Mouse (Mus musculus) forebrain, postnatal 0 days (tissue): ENCODE data around the gene Ctsw. TPM values are rescaled to one million over a fixed set of nuclear protein-coding genes. Genes with fewer than 3 reads are reported as not detected.

Experiments
- ATAC-seq: fragments of 200-750 bp; cut with Nextera tagmentation; 2 replicates; pipeline ENCODE4 v1.8.0; 2017; ENCODE audit warnings: mild to moderate bottlenecking, moderate library complexity
- DNase-seq: peaks from one replicate; pipeline ENCODE4 v3.0.0-alpha.2; 2015
- H3K27ac ChIP-seq: fragments of 300-500 bp; sonication (generic); 2 replicates; pipeline ENCODE4 v1.5.1; 2014; ENCODE audit warnings: low read depth, mild to moderate bottlenecking, antibody characterized with exemption, low read length, moderate library complexity, mixed read lengths
- H3K27me3 ChIP-seq: fragments of 300-500 bp; sonication (generic); 2 replicates; pipeline ENCODE4 v1.6.1; 2014; ENCODE audit warnings: mild to moderate bottlenecking, low read length, mixed read lengths; ENCODE audit not compliant: insufficient read depth
- H3K36me3 ChIP-seq: fragments of 300-500 bp; sonication (generic); 2 replicates; pipeline ENCODE4 v1.6.1; 2014; ENCODE audit warnings: mild to moderate bottlenecking, moderate library complexity; ENCODE audit not compliant: insufficient read depth
- H3K4me1 ChIP-seq: fragments of 300-500 bp; sonication (generic); 2 replicates; pipeline ENCODE4 v1.6.1; 2014; ENCODE audit warnings: antibody characterized with exemption; ENCODE audit not compliant: insufficient read depth
- H3K4me2 ChIP-seq: fragments of 300-500 bp; sonication (generic); 2 replicates; pipeline ENCODE4 v1.6.1; 2014; ENCODE audit warnings: low read depth, mild to moderate bottlenecking, moderate library complexity
- H3K4me3 ChIP-seq: fragments of 300-500 bp; sonication (generic); 2 replicates; pipeline ENCODE4 v1.5.1; 2014; ENCODE audit warnings: low read depth, low read length, mixed read lengths
- H3K9ac ChIP-seq: fragments of 300-500 bp; sonication (generic); 2 replicates; pipeline ENCODE4 v1.6.1; 2014; ENCODE audit warnings: mild to moderate bottlenecking
- H3K9me3 ChIP-seq: fragments of 300-500 bp; sonication (generic); 2 replicates; pipeline ENCODE4 v1.6.1; 2016; ENCODE audit warnings: low read length
- CTCF ChIP-seq: sonication (generic); IDR thresholded peaks from 2 replicates; pipeline ENCODE4 v1.5.1; 2016; ENCODE audit warnings: antibody characterized with exemption, control low read depth, low read depth
- WGBS: fragments of 180-500 bp; shearing (Covaris S2); extraction: QIAGEN DNeasy Blood & Tissue Kit; methylation state at CpG from one replicate; pipeline ENCODE4 v1.1.7; 2014; 5-methylcytosine and 5-hydroxymethylcytosine counted together
- polyA plus RNA-seq: library from polyadenylated mRNA; unstranded; fragments of >200 nt; fragmentation: Nextera tagmentation; extraction: Ambion mirVana; gene quantifications from 2 replicates; pipeline ENCODE4 v1.2.1, GENCODE M21; 2015
- total RNA-seq: library from RNA; depleted of rRNA; stranded (reverse); fragments of >200 nt; gene quantifications from 2 replicates; pipeline ENCODE4 v1.2.3, GENCODE M21; 2014; rRNA removed

Ctsw gene
- total and polyA plus RNA-seq, 2 experiments from 2014 or later, result 1.7 to 2.3 TPM

DNA sequence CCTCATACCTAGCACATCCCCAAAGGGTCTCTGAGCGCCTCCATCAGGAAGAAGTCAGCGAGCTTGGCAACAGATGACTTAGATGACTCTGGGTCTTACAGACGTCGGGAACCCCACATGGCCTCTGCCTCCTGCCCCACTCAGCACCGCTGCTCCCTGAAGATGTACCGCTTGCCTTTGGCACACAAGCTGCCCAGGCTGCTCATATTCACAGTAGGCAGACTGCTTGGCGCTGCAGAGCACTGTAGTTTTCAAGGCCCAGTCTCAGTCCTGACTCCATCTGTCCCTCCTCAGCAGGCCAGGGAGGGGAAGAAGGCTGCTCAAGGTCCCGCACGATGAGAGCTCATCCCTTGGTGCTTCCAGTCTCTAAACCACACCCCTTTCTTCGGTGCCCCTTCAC is 46.0 kb downstream of the Ctsw start:
- Histone ChIP-seq H3K36me3 (peaks cover 45% of the 10 kb centered on the region), H3K4me3 (no peak overlapping the region), H3K9ac (no peak overlapping the region), H3K27ac (no peak overlapping the region), H3K4me1 (peaks cover 8% of the 10 kb centered on the region; the same call in 1 of the 2 replicates), H3K4me2 (no peak overlapping the region), H3K27me3 (no peaks in the 10 kb centered on the region), H3K9me3 (no peaks in the 10 kb centered on the region)
- no peak for DNase-seq
- TF ChIP-seq CTCF, result no peak
- ATAC-seq, result no peak
- whole genome bisulfite sequencing, result 80% methylated on average over 10 of the region's 10 CpGs

DNA sequence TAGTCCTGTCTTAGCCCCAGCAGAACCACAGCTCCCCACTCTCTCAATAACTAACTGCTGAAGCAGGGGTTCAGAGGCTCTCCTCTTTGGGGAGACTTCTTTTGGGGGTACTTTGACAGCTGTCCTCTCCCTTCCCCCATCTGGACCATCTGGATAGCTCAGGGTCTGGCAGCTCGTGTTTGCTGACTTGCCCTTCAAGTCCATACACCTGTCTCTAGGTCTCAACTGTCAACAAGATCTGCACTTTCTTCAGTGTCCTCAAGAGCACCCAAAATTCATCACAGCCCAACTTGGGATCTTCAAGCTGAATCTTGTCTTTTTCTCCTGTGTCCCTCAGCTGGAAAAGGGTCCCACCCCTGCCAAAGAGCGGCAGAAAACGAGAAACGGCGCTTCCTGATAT is 46.5 kb downstream of the Ctsw start:
- H3K27ac ChIP-seq, result no peak overlapping the region
- H3K36me3 ChIP-seq, result peaks cover 40% of the 10 kb centered on the region
- no peak overlapping the region for H3K9ac ChIP-seq
- no peak for TF ChIP-seq CTCF
- DNase-seq, result no peak
- no peak overlapping the region for H3K4me2 ChIP-seq
- no peak for ATAC-seq
- no peak overlapping the region for H3K4me3 ChIP-seq
- WGBS, result 81% methylated on average over 5 of the region's 5 CpGs
- H3K27me3 ChIP-seq, result no peaks in the 10 kb centered on the region
- H3K9me3 ChIP-seq, result no peaks in the 10 kb centered on the region
- peaks cover 8% of the 10 kb centered on the region; the same call in 1 of the 2 replicates for H3K4me1 ChIP-seq

DNA sequence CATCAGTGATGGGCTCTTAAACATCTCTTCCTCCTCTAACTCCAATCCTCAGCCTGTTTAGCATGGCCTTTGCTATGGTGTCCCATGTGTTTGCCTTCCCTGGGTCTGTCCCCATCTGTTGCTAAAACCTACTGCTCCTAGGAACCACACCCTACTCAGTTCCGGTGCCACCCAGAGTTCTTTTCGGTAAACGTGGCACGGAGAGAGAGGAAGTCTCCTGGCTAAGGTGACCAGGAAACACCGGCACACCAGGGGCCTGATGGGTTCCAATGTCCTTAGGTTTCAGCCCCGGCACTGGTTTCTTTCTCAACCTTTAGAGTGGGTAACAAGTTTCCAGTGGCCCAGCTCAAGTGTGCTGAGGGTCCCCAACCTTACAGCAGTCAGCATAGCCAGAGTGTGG is 47.7 kb downstream of the Ctsw start:
- no peak for TF ChIP-seq CTCF

DNA sequence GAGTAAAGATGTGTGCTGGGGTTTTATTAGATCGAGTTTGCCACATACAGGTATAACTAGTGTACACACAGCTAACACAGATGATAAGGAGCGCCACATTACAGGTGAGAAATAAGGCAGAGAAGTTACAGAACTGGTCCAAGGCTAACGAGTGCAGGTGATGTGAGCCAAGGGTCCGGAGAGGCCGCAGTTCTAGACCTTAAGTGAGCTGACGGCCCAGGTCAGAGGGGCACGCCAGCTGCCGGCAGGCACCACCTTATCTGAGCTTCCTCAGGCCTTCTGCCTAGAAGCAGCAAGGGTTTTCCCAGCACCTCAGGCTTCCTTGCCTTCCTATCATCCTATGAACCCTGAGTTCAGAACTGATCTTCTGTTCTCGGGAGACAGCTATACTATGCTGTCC is 48.7 kb downstream of the Ctsw start:
- 94% methylated on average over 9 of the region's 9 CpGs for WGBS
- no peak overlapping the region for H3K4me2 ChIP-seq
- no peaks in the 10 kb centered on the region for H3K27me3 ChIP-seq
- H3K4me1 ChIP-seq, result peaks cover 8% of the 10 kb centered on the region; the same call in 1 of the 2 replicates
- TF ChIP-seq CTCF, result no peak
- H3K9ac ChIP-seq, result no peak overlapping the region
- H3K4me3 ChIP-seq, result no peak overlapping the region
- H3K27ac ChIP-seq, result no peak overlapping the region
- peaks cover 33% of the 10 kb centered on the region for H3K36me3 ChIP-seq
- H3K9me3 ChIP-seq, result no peaks in the 10 kb centered on the region
- DNase-seq (no peak), ATAC-seq (no peak)

More for the DNA sequence above, 47.7 kb downstream of the Ctsw start:
- DNase-seq (no peak), ATAC-seq (no peak)
- H3K36me3 ChIP-seq, result peaks cover 33% of the 10 kb centered on the region
- no peaks in the 10 kb centered on the region for H3K27me3 ChIP-seq
- no peak overlapping the region for H3K9ac ChIP-seq
- no peaks in the 10 kb centered on the region for H3K9me3 ChIP-seq
- WGBS, result 97% methylated on average over 6 of the region's 6 CpGs
- peaks cover 8% of the 10 kb centered on the region; the same call in 1 of the 2 replicates for H3K4me1 ChIP-seq
- no peak overlapping the region for H3K27ac ChIP-seq
- H3K4me3 ChIP-seq, result no peak overlapping the region
- H3K4me2 ChIP-seq, result no peak overlapping the region

DNA sequence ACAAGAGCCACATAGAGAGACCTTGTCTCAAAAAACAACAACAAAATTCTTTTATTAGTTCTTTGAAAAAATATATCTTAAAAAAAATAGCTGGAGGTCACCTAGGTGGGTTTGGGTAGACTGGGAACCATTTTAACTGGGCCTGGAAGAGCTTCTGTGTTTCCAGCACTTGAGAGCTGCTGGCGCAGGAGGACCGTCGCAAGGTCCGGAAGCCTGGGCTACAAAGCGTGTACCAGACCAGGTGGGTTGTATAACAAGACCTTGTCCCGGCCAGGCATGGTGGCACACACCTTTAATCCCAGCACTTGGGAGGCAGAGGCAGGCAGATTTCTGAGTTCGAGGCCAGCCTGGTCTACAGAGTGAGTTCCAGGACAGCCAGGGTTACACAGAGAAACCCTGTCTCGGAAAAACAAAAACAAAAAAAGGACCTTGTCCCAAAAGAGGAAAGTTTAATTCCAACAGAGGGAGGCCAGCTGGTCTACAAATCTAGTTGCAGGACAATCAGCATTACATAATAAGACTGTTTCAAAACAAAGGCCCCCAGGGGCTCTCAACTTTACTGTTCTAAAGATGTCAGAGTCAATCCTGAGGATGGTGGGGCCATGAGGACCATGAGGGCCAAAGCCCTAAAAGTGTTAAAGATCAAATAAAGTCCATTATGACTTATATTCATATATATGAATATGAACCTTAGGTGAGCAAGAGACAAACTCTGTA is 49.4 kb downstream of the Ctsw start:
- WGBS, result 97% methylated on average over 8 of the region's 8 CpGs
- H3K4me3 ChIP-seq, result no peak overlapping the region
- H3K27ac ChIP-seq, result no peak overlapping the region
- H3K9me3 ChIP-seq, result no peaks in the 10 kb centered on the region
- no peak overlapping the region for H3K4me2 ChIP-seq
- peaks cover 33% of the 10 kb centered on the region for H3K36me3 ChIP-seq
- no peak for ATAC-seq
- peaks cover 8% of the 10 kb centered on the region; the same call in 1 of the 2 replicates for H3K4me1 ChIP-seq
- H3K9ac ChIP-seq, result no peak overlapping the region
- DNase-seq, result no peak
- H3K27me3 ChIP-seq, result no peaks in the 10 kb centered on the region
- TF ChIP-seq CTCF, result no peak

Other genes with a start within 250 kb of the Ctsw start
- gene Pacs1, start 195.4 kb downstream of the Ctsw start, total RNA-seq, result 54.5 and 84.6 TPM in 2 replicates
- gene Pacs1, start 195.4 kb downstream of the Ctsw start, polyA plus RNA-seq, result 35.3 and 44.7 TPM in 2 replicates
- gene Sf3b2, start 173.1 kb downstream of the Ctsw start, total RNA-seq, result 226 and 261 TPM in 2 replicates
- 310 and 345 TPM in 2 replicates for gene Sf3b2, start 173.1 kb downstream of the Ctsw start, polyA plus RNA-seq
- gene Gal3st3, start 170.2 kb downstream of the Ctsw start, total RNA-seq, result 14.8 and 19.4 TPM in 2 replicates
- 46.9 and 50.4 TPM in 2 replicates for gene Gal3st3, start 170.2 kb downstream of the Ctsw start, polyA plus RNA-seq
- gene Catsper1, start 132.8 kb downstream of the Ctsw start, total RNA-seq, result not detected in 2 replicates
- not detected in 2 replicates for gene Catsper1, start 132.8 kb downstream of the Ctsw start, polyA plus RNA-seq
- gene Cst6, start 118.9 kb downstream of the Ctsw start, total RNA-seq, result 0.76 and 2.4 TPM in 2 replicates
- 9.6 and 15.8 TPM in 2 replicates for gene Cst6, start 118.9 kb downstream of the Ctsw start, polyA plus RNA-seq
- 31.4 and 34.7 TPM in 2 replicates for gene Eif1ad, start 101.8 kb downstream of the Ctsw start, total RNA-seq
- gene Eif1ad, start 101.8 kb downstream of the Ctsw start, polyA plus RNA-seq, result 38.4 and 45.3 TPM in 2 replicates
- gene Banf1, start 101.3 kb downstream of the Ctsw start, total RNA-seq, result 72.5 and 93.5 TPM in 2 replicates
- 379 and 481 TPM in 2 replicates for gene Banf1, start 101.3 kb downstream of the Ctsw start, polyA plus RNA-seq
- 49.2 and 55.1 TPM in 2 replicates for gene Sart1, start 79.8 kb downstream of the Ctsw start, total RNA-seq
- 38.8 and 53.5 TPM in 2 replicates for gene Sart1, start 79.8 kb downstream of the Ctsw start, polyA plus RNA-seq
- 0.43 TPM in 1 of 2 replicates, not detected in the other for gene Tsga10ip, start 66.0 kb downstream of the Ctsw start, total RNA-seq
- gene Tsga10ip, start 66.0 kb downstream of the Ctsw start, polyA plus RNA-seq, result 0.08 and 0.13 TPM in 2 replicates
- gene Drap1, start 43.5 kb downstream of the Ctsw start, total RNA-seq, result 171 and 202 TPM in 2 replicates
- 353 and 391 TPM in 2 replicates for gene Drap1, start 43.5 kb downstream of the Ctsw start, polyA plus RNA-seq
- gene AI837181, start 43.4 kb downstream of the Ctsw start, total RNA-seq, result 56.6 and 59.5 TPM in 2 replicates
- gene AI837181, start 43.4 kb downstream of the Ctsw start, polyA plus RNA-seq, result 72.5 and 72.7 TPM in 2 replicates
- gene Fosl1, start 21.0 kb downstream of the Ctsw start, total RNA-seq, result 0.19 TPM in 1 of 2 replicates, not detected in the other
- not detected in 2 replicates for gene Fosl1, start 21.0 kb downstream of the Ctsw start, polyA plus RNA-seq
- gene Ccdc85b, start 10.6 kb downstream of the Ctsw start, total RNA-seq, result 19.3 and 21.2 TPM in 2 replicates
- 15.3 and 16.2 TPM in 2 replicates for gene Ccdc85b, start 10.6 kb downstream of the Ctsw start, polyA plus RNA-seq
- 116 and 125 TPM in 2 replicates for gene Fibp, start 7.9 kb downstream of the Ctsw start, total RNA-seq
- 175 and 180 TPM in 2 replicates for gene Fibp, start 7.9 kb downstream of the Ctsw start, polyA plus RNA-seq
- 25.9 and 26.4 TPM in 2 replicates for gene Efemp2, start 5.4 kb upstream of the Ctsw start, total RNA-seq
- 27.2 and 35.0 TPM in 2 replicates for gene Efemp2, start 5.4 kb upstream of the Ctsw start, polyA plus RNA-seq
- gene Mus81, start 19.9 kb upstream of the Ctsw start, total RNA-seq, result 51.5 and 54.8 TPM in 2 replicates
- gene Mus81, start 19.9 kb upstream of the Ctsw start, polyA plus RNA-seq, result 29.4 and 32.6 TPM in 2 replicates
- gene Cfl1, start 21.9 kb upstream of the Ctsw start, total RNA-seq, result 1,402 and 1,611 TPM in 2 replicates
- 4,218 and 4,770 TPM in 2 replicates for gene Cfl1, start 21.9 kb upstream of the Ctsw start, polyA plus RNA-seq
- 5.0 and 5.2 TPM in 2 replicates for gene 1700020D05Rik, start 35.3 kb upstream of the Ctsw start, total RNA-seq
- gene 1700020D05Rik, start 35.3 kb upstream of the Ctsw start, polyA plus RNA-seq, result not detected in 2 replicates
- gene Snx32, start 42.0 kb upstream of the Ctsw start, total RNA-seq, result 77.7 and 85.6 TPM in 2 replicates
- gene Snx32, start 42.0 kb upstream of the Ctsw start, polyA plus RNA-seq, result 64.1 and 68.1 TPM in 2 replicates
- gene Ovol1, start 92.1 kb upstream of the Ctsw start, total RNA-seq, result not detected in 2 replicates
- gene Ovol1, start 92.1 kb upstream of the Ctsw start, polyA plus RNA-seq, result 0.11 and 0.21 TPM in 2 replicates
- 9.0 and 9.5 TPM in 2 replicates for gene Ap5b1, start 99.5 kb upstream of the Ctsw start, total RNA-seq
- 1.2 and 1.6 TPM in 2 replicates for gene Ap5b1, start 99.5 kb upstream of the Ctsw start, polyA plus RNA-seq
- 29.0 and 34.1 TPM in 2 replicates for gene Rnaseh2c, start 133.4 kb upstream of the Ctsw start, total RNA-seq
- 49.8 and 59.9 TPM in 2 replicates for gene Rnaseh2c, start 133.4 kb upstream of the Ctsw start, polyA plus RNA-seq
- 131 and 150 TPM in 2 replicates for gene Kat5, start 141.7 kb upstream of the Ctsw start, total RNA-seq
- 62.8 and 72.6 TPM in 2 replicates for gene Kat5, start 141.7 kb upstream of the Ctsw start, polyA plus RNA-seq
- 23.2 and 34.8 TPM in 2 replicates for gene Rela, start 169.0 kb upstream of the Ctsw start, total RNA-seq
- gene Rela, start 169.0 kb upstream of the Ctsw start, polyA plus RNA-seq, result 26.8 and 32.3 TPM in 2 replicates
- 16.6 and 18.3 TPM in 2 replicates for gene Sipa1, start 195.2 kb upstream of the Ctsw start, total RNA-seq
- 14.6 and 19.6 TPM in 2 replicates for gene Sipa1, start 195.2 kb upstream of the Ctsw start, polyA plus RNA-seq
- 14.4 and 19.7 TPM in 2 replicates for gene Map3k11, start 220.2 kb upstream of the Ctsw start, total RNA-seq
- 8.7 and 9.0 TPM in 2 replicates for gene Map3k11, start 220.2 kb upstream of the Ctsw start, polyA plus RNA-seq
- 57.4 and 67.1 TPM in 2 replicates for gene Pcnx3, start 220.4 kb upstream of the Ctsw start, total RNA-seq
- gene Pcnx3, start 220.4 kb upstream of the Ctsw start, polyA plus RNA-seq, result 10.2 and 17.2 TPM in 2 replicates
- not detected in 2 replicates for gene Kcnk7, start 235.9 kb upstream of the Ctsw start, total RNA-seq
- 0.17 TPM in 1 of 2 replicates, not detected in the other for gene Kcnk7, start 235.9 kb upstream of the Ctsw start, polyA plus RNA-seq